Comparison of ENCODE assay signal across 9 mouse cellular contexts in the genomic region with DNA sequence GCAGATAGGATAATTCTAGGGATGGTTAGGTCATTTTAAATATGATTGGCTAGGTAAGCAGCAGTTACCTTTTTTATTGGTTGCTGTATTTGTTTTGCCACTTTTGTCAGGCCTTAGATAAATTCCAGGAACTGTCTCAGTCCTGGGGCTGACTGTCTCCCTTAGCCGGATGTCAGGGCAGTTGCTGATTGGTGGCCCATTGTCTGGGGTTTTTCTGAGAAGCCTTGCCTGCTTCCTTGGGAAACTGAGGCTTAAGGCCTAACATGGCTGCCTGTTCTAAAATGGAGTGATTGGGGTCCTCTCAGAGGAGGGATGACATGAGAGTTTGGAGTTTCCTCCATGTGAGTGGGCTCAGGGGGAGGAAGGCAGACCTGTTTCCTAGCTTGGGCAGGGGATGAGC.
"Had no signal": no experiment of that assay in that cellular context is flagged by ENCODE, and none has a peak within 500 bp of the region (broad histone marks: within the 10 kb centered on the region; RNA-seq: fewer than 3 reads in every experiment).

No protein-coding gene starts in this region.

- H3K4me2 ChIP-seq: limb, embryonic 13.5 days; midbrain, embryonic 13.5 days; stomach, embryonic 15.5 days had no signal

- H3K9me3 ChIP-seq: limb, embryonic 13.5 days; midbrain, embryonic 13.5 days; stomach, embryonic 15.5 days had no signal

- H3K36me3 ChIP-seq: limb, embryonic 13.5 days; midbrain, embryonic 13.5 days; stomach, embryonic 15.5 days had no signal

- H3K9ac ChIP-seq: limb, embryonic 13.5 days; midbrain, embryonic 13.5 days; stomach, embryonic 15.5 days had no signal

- H3K27me3 ChIP-seq: limb, embryonic 13.5 days; stomach, embryonic 15.5 days had no signal

- ATAC-seq: midbrain, embryonic 13.5 days had no signal

- H3K4me3 ChIP-seq: limb, embryonic 13.5 days; midbrain, embryonic 13.5 days; stomach, embryonic 15.5 days had no signal

- H3K27ac ChIP-seq: kidney, postnatal 0 days; limb, embryonic 13.5 days; midbrain, embryonic 13.5 days; stomach, embryonic 15.5 days had no signal

- DNase-seq: kidney, adult 9 months; kidney, postnatal 4 days; left cerebral cortex, postnatal 4 days; right cerebral cortex, postnatal 14 days; thymus, postnatal 36 days had no signal
